Mouse (Mus musculus) forebrain, embryonic 10.5 days (tissue): ENCODE data around the gene Gm11563. TPM values are rescaled to one million over a fixed set of nuclear protein-coding genes. Genes with fewer than 3 reads are reported as not detected.
"Not testable (repeated sequence)": the region's sequence is repeated elsewhere in the genome, so short reads cannot be mapped to it uniquely, and the experiment has no call there.

Experiments
- DNase-seq: peaks from one replicate; pipeline ENCODE4 v3.0.0-alpha.2; 2017; ENCODE audit warnings: low spot score; ENCODE audit errors: extremely low spot score
- H3K27ac ChIP-seq: fragments of 300-500 bp; sonication (generic); 2 replicates; pipeline ENCODE4 v1.5.1; 2016; ENCODE audit warnings: mild to moderate bottlenecking
- H3K27me3 ChIP-seq: fragments of 300-500 bp; sonication (generic); 2 replicates; pipeline ENCODE4 v1.6.1; 2016; ENCODE audit warnings: mild to moderate bottlenecking; ENCODE audit not compliant: poor library complexity, severe bottlenecking
- H3K36me3 ChIP-seq: fragments of 300-500 bp; sonication (generic); replicated peaks from 2 replicates; pipeline ENCODE4 v1.6.1; 2016; ENCODE audit warnings: mild to moderate bottlenecking, moderate library complexity
- H3K4me1 ChIP-seq: fragments of 300-500 bp; sonication (generic); 2 replicates; pipeline ENCODE4 v1.6.1; 2016
- H3K4me3 ChIP-seq: fragments of 300-500 bp; sonication (generic); 2 replicates; pipeline ENCODE4 v1.5.1; 2016; ENCODE audit warnings: mild to moderate bottlenecking, moderate library complexity
- H3K9me3 ChIP-seq: fragments of 300-500 bp; sonication (generic); 2 replicates; pipeline ENCODE4 v1.6.1; 2016; ENCODE audit warnings: mild to moderate bottlenecking, moderate library complexity
- WGBS: fragments of 180-500 bp; shearing (Covaris S2); methylation state at CpG from one replicate; pipeline ENCODE4 v1.1.7; 2016; 5-methylcytosine and 5-hydroxymethylcytosine counted together
- polyA plus RNA-seq: library from polyadenylated mRNA; unstranded; fragments of >200 nt; fragmentation: Nextera tagmentation; extraction: Ambion mirVana; gene quantifications from 2 replicates; pipeline ENCODE4 v1.2.1, GENCODE M21; 2016

The Gm11563 gene
- polyA plus RNA-seq, 1 experiment from 2014 or later: not detected

DNA sequence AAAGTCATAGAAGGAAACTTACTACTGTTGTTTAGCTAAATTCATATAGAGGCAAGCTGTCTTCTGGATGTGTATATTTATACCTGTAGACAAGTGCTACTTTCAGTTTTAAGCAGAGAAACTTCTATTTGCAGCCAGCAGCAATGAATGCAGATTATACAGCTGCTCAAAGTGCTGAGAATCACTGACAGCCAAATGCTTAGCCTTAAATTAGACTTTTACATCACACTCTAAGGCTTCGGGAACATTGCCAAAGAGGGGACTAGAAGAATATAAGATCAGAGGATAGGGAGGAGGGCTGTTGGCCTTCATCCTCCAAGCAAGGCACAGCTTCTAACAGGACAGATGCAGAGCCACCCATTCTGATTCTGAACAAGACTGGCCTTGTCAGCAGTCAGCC is 21.7 kb downstream of the Gm11563 start:
- no peak overlapping the region for H3K27ac ChIP-seq

DNA sequence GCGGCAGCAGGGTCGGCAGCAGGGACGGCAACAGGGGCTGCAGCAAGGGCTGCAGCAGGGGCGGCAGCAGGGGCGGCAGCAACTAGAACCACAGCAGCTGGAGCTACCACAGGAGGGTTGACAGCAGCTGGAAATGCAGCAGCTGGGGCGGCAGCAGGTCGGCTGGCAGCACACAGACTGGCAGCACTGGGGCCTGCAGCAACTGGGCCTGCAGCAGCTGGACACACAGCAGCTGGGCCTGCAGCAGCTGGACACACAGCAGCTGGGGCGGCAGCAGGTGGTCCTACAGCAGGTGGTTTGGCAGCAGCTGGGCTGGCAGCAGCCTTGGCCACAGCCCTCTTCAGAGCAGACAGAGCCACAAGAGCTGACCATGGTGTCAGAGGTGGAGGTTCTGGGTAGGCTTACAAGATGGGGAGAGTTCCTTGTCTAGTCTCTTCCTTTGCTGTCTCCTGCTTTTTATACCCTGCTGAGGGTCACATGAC is 24.1 kb downstream of the Gm11563 start, which contains the start of gene Krtap4-2:
Krtap4-2 (minus strand) TSS at position 432 of the 482 bp plus-strand sequence.
- Histone ChIP-seq H3K4me1 (peaks cover 5% of the 10 kb centered on the region), H3K36me3 (no peaks in the 10 kb centered on the region), H3K27me3 (no peaks in the 10 kb centered on the region), H3K27ac (0 out of 2 replicates have a peak within 1 kb of the TSS, but pooled peaks have one; percentile 15), H3K9me3 (no peaks in the 10 kb centered on the region), H3K4me3 (no peak within 1 kb of the TSS)
- DNase-seq: no peak
- 40% methylated on average over 8 of the region's 8 CpGs for WGBS

More for the DNA sequence above, 21.7 kb downstream of the Gm11563 start:
- H3K4me3 ChIP-seq: no peak overlapping the region
- no peaks in the 10 kb centered on the region for H3K27me3 ChIP-seq
- H3K9me3 ChIP-seq: no peaks in the 10 kb centered on the region
- H3K4me1 ChIP-seq: peaks cover 5% of the 10 kb centered on the region
- WGBS: 87% methylated on average over 1 of the region's 1 CpGs
- H3K36me3 ChIP-seq: no peaks in the 10 kb centered on the region
- DNase-seq: no peak

DNA sequence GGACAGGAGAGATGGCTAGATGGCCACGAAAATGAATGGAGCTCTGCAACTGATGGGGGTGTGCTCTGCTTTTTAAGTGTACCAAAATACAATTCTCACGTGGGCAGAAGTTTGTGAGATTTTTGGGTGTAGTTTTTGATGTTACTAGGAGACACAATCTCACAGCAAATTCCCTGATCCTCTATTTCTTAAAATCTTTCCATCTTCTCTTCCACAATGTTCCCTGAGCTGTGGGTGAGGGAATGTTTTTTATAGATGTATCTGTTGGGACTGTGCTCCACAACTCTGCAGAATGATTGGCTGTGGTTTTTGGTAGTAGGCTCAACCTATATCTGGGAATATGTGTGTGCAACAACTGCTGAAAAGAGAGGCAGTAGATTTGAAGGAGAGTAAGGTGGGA is 25.5 kb downstream of the Gm11563 start:
- no peak overlapping the region for H3K27ac ChIP-seq
- H3K27me3 ChIP-seq: no peaks in the 10 kb centered on the region
- H3K36me3 ChIP-seq: no peaks in the 10 kb centered on the region
- no peak for DNase-seq
- 79% methylated on average over 2 of the region's 2 CpGs for whole genome bisulfite sequencing
- peaks cover 5% of the 10 kb centered on the region for H3K4me1 ChIP-seq
- H3K4me3 ChIP-seq: no peak overlapping the region
- H3K9me3 ChIP-seq: no peaks in the 10 kb centered on the region

DNA sequence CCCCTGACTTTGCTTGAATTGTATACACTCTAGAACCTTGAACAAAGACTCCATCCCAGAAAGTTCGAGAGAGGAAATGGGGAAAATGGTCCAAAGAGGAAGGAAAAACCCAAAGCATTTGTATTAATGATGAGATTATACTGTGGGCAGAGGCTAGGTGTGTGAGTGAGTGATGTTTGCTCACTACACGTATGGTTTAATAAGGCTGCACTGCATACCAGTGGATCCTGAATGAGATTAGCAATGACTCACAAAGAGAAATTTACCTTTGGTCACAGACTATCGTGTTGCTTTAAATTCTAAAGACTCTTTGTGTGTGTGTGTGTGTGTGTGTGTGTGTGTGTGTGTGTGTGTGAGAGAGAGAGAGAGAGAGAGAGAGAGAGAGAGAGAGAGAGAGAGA is 27.9 kb downstream of the Gm11563 start:
- WGBS: 86% methylated on average over 3 of the region's 3 CpGs

DNA sequence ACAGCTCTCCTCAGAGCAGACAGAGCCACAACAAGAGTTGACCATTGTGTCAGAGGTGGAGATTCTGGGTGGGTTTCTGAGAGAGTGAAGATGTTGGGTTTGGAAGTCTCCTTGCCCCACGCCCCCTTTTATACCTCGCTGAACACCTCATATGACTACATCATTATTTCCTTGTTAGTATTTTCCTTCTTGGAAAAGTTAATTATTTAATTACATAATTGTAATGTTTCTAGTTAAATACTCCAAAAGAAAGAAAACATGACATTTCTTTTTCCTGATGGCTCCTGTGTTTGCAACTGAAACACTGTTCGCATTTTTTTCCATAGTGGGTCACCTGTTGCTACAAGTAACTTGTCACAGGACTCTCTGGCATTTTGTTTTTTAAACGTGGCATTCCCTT is 30.6 kb downstream of the Gm11563 start, which contains the start of gene Krtap4-1:
Krtap4-1 (minus strand) TSS at position 101 of the 400 bp plus-strand sequence.
- H3K27ac ChIP-seq: no peak within 1 kb of the TSS
- WGBS: 86% methylated on average over 4 of the region's 4 CpGs
- H3K4me3 ChIP-seq: no peak within 1 kb of the TSS
- H3K9me3 ChIP-seq: no peaks in the 10 kb centered on the region
- no peaks in the 10 kb centered on the region for H3K36me3 ChIP-seq
- H3K27me3 ChIP-seq: no peaks in the 10 kb centered on the region
- no peak for DNase-seq
- H3K4me1 ChIP-seq: no peaks in the 10 kb centered on the region

More for the DNA sequence above, 27.9 kb downstream of the Gm11563 start:
- Histone ChIP-seq H3K36me3 (no peaks in the 10 kb centered on the region), H3K27ac (no peak overlapping the region), H3K27me3 (no peaks in the 10 kb centered on the region), H3K4me1 (peaks cover 5% of the 10 kb centered on the region), H3K4me3 (no peak overlapping the region), H3K9me3 (no peaks in the 10 kb centered on the region)
- no peak for DNase-seq

DNA sequence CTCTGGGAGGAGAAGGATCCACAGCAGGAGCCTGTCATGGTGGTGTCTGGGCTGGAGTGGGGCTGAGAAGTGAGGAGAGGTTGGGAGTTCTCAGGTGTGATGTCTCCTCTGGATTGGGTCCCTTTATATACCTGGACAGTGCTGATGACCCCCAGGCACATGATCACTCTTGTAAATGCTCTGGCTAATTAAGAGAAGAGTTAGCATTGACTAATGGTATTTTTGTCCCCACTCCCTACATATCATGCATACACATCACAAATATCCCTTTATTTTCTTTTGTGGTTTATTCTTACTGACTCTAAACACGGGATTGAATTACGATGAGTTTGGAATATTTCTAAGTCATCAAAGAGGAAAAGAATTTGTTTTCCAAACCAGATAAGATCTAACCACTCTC is 38.4 kb downstream of the Gm11563 start, which contains the start of gene Gm11562:
Gm11562 (minus strand) TSS at position 101 of the 400 bp plus-strand sequence.
- no peak for DNase-seq
- 92% methylated on average over 2 of the region's 2 CpGs for WGBS
- Histone ChIP-seq H3K27ac (no peak within 1 kb of the TSS), H3K9me3 (no peaks in the 10 kb centered on the region), H3K4me1 (no peaks in the 10 kb centered on the region), H3K27me3 (no peaks in the 10 kb centered on the region), H3K4me3 (no peak within 1 kb of the TSS), H3K36me3 (no peaks in the 10 kb centered on the region)

DNA sequence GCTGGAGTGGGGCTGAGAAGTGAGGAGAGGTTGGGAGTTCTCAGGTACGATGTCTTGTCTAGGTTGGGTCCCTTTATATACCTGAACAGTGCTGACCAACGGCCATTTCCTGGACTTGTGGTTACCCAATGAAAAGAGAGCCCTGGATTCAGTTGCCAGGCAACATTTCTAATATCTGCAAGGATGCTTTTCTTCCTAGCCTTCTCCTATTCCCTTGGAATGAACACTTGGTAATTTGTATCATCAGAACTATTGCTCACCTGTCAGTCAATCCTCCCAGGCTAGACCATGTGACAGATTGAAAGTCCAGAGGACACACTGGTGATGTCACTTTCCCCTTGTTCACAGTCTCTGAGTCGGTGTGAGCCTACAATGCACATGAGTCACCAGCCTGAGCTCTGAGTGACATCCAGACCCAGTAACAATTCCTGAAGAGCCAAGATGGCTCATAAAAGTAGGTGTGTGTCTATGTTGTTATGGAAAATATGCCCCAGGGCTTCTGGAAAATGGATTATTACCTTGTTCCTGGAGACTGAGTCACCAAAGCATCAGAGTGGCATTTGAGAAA is 43.9 kb downstream of the Gm11563 start, which contains the start of gene Krtap2-4:
Krtap2-4 (minus strand) TSS at position 51 of the 568 bp plus-strand sequence.
- WGBS: 84% methylated on average over 3 of the region's 3 CpGs
- no peaks in the 10 kb centered on the region for H3K4me1 ChIP-seq
- H3K27me3 ChIP-seq: no peaks in the 10 kb centered on the region
- no peak within 1 kb of the TSS for H3K4me3 ChIP-seq
- H3K9me3 ChIP-seq: no peaks in the 10 kb centered on the region
- no peaks in the 10 kb centered on the region for H3K36me3 ChIP-seq
- no peak within 1 kb of the TSS for H3K27ac ChIP-seq
- no peak for DNase-seq

DNA sequence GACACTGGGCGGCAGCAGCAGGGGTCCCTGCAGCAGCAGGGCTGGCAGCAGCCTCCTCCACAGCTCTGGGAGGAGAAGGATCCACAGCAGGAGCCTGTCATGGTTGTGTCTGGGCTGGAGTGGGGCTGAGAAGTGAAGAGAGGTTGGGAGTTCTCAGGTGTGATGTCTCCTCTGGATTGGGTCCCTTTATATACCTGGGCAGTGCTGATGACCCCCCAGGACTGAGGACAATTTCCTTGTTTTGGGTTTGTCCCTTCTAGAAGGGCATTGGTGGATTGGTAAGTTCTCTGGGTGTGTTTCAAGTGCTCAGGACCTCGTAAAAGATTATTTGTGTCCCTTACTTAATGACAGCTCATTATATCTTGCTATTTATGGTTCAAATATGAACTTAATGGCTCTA is 48.7 kb downstream of the Gm11563 start, which contains the start of gene Gm11937:
Gm11937 (minus strand) TSS at position 101 of the 400 bp plus-strand sequence.
- H3K9me3 ChIP-seq, DNase-seq, H3K27me3 ChIP-seq, H3K4me3 ChIP-seq, H3K4me1 ChIP-seq, H3K36me3 ChIP-seq, H3K27ac ChIP-seq: not testable (repeated sequence)
- WGBS: 94% methylated on average over 1 of the region's 2 CpGs

DNA sequence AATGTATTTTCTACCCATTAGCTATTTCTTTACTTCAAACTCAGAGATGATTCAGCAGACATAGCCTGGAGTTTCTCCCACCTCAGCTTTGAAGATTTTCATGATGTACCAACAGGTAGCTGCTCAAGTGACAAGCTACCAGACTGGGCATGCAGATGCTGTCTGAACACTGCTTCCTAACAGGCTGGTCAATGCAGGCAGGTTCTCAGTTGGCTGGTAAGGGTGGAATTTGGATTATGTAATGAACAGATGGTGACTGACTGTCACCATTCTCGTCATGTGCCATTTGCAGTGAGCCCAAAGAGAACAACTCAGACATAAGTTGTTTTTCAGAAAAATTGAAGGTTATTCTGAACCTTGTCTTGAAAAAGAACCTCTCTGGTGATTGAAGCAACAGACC is 49.6 kb downstream of the Gm11563 start:
- whole genome bisulfite sequencing: 70% methylated on average over 1 of the region's 1 CpGs

More for the DNA sequence above, 49.6 kb downstream of the Gm11563 start:
- H3K4me1 ChIP-seq: no peaks in the 10 kb centered on the region
- H3K36me3 ChIP-seq: no peaks in the 10 kb centered on the region
- no peaks in the 10 kb centered on the region for H3K27me3 ChIP-seq
- H3K4me3 ChIP-seq: no peak overlapping the region
- no peaks in the 10 kb centered on the region for H3K9me3 ChIP-seq
- no peak overlapping the region for H3K27ac ChIP-seq
- DNase-seq: no peak

Other genes starting within 250 kb of the Gm11563 start
- gene Krt12, start 236.7 kb downstream of the Gm11563 start, polyA plus RNA-seq: not detected in 2 replicates
- 0.35 and 0.64 TPM in 2 replicates for gene Krt20, start 220.8 kb downstream of the Gm11563 start, polyA plus RNA-seq
- gene Krt23, start 165.8 kb downstream of the Gm11563 start, polyA plus RNA-seq: 0.20 TPM in 1 of 2 replicates, not detected in the other
- gene Krt39, start 137.6 kb downstream of the Gm11563 start, polyA plus RNA-seq: not detected in 2 replicates
- not detected in 2 replicates for gene Krt40, start 115.8 kb downstream of the Gm11563 start, polyA plus RNA-seq
- not detected in 2 replicates for gene Krtap3-3, start 108.1 kb downstream of the Gm11563 start, polyA plus RNA-seq
- gene Krtap3-2, start 102.1 kb downstream of the Gm11563 start, polyA plus RNA-seq: not detected in 2 replicates
- gene Gm11939, start 99.5 kb downstream of the Gm11563 start, polyA plus RNA-seq: not detected in 2 replicates
- gene Krtap3-1, start 92.3 kb downstream of the Gm11563 start, polyA plus RNA-seq: not detected in 2 replicates
- not detected in 2 replicates for gene Krtap1-5, start 77.9 kb downstream of the Gm11563 start, polyA plus RNA-seq
- gene Krtap1-4, start 75.3 kb downstream of the Gm11563 start, polyA plus RNA-seq: not detected in 2 replicates
- gene Krtap1-3, start 67.6 kb downstream of the Gm11563 start, polyA plus RNA-seq: not detected in 2 replicates
- gene Krtap9-3, start 60.9 kb downstream of the Gm11563 start, polyA plus RNA-seq: not detected in 2 replicates
- not detected in 2 replicates for gene Gm11938, start 55.7 kb downstream of the Gm11563 start, polyA plus RNA-seq
- gene Gm11937, start 48.8 kb downstream of the Gm11563 start, polyA plus RNA-seq: not detected in 2 replicates
- not detected in 2 replicates for gene Krtap2-4, start 44.1 kb downstream of the Gm11563 start, polyA plus RNA-seq
- not detected in 2 replicates for gene Gm11562, start 38.5 kb downstream of the Gm11563 start, polyA plus RNA-seq
- gene Krtap4-1, start 30.7 kb downstream of the Gm11563 start, polyA plus RNA-seq: not detected in 2 replicates
- gene Krtap4-2, start 23.9 kb downstream of the Gm11563 start, polyA plus RNA-seq: not detected in 2 replicates
- not detected in 2 replicates for gene Krtap4-7, start 14.9 kb downstream of the Gm11563 start, polyA plus RNA-seq
- gene Gm11555, start 8.7 kb downstream of the Gm11563 start, polyA plus RNA-seq: not detected in 2 replicates
- gene Krtap4-6, start 7.0 kb upstream of the Gm11563 start, polyA plus RNA-seq: not detected in 2 replicates
- not detected in 2 replicates for gene Gm14190, start 31.8 kb upstream of the Gm11563 start, polyA plus RNA-seq
- not detected in 2 replicates for gene Gm14180, start 75.3 kb upstream of the Gm11563 start, polyA plus RNA-seq
- not detected in 2 replicates for gene Gm11595, start 114.0 kb upstream of the Gm11563 start, polyA plus RNA-seq
- gene Krtap4-8, start 121.7 kb upstream of the Gm11563 start, polyA plus RNA-seq: not detected in 2 replicates
- gene Krtap4-9, start 126.2 kb upstream of the Gm11563 start, polyA plus RNA-seq: not detected in 2 replicates
- not detected in 2 replicates for gene Gm11596, start 134.5 kb upstream of the Gm11563 start, polyA plus RNA-seq
- not detected in 2 replicates for gene Gm11569, start 140.0 kb upstream of the Gm11563 start, polyA plus RNA-seq
- not detected in 2 replicates for gene Gm11554, start 145.5 kb upstream of the Gm11563 start, polyA plus RNA-seq
- gene Krtap4-13, start 150.9 kb upstream of the Gm11563 start, polyA plus RNA-seq: not detected in 2 replicates
- gene Gm11564, start 156.7 kb upstream of the Gm11563 start, polyA plus RNA-seq: not detected in 2 replicates
- not detected in 2 replicates for gene 2300003K06Rik, start 179.1 kb upstream of the Gm11563 start, polyA plus RNA-seq
- gene Krtap4-16, start 192.6 kb upstream of the Gm11563 start, polyA plus RNA-seq: not detected in 2 replicates
- not detected in 2 replicates for gene Gm11568, start 199.0 kb upstream of the Gm11563 start, polyA plus RNA-seq
- gene Gm11559, start 205.5 kb upstream of the Gm11563 start, polyA plus RNA-seq: not detected in 2 replicates
- not detected in 2 replicates for gene Krtap9-1, start 214.4 kb upstream of the Gm11563 start, polyA plus RNA-seq
- gene Gm11567, start 220.2 kb upstream of the Gm11563 start, polyA plus RNA-seq: not detected in 2 replicates
- not detected in 2 replicates for gene Krtap31-1, start 249.0 kb upstream of the Gm11563 start, polyA plus RNA-seq